Mouse (Mus musculus): ENCODE measurements around the gene Cntn1.

DNA sequence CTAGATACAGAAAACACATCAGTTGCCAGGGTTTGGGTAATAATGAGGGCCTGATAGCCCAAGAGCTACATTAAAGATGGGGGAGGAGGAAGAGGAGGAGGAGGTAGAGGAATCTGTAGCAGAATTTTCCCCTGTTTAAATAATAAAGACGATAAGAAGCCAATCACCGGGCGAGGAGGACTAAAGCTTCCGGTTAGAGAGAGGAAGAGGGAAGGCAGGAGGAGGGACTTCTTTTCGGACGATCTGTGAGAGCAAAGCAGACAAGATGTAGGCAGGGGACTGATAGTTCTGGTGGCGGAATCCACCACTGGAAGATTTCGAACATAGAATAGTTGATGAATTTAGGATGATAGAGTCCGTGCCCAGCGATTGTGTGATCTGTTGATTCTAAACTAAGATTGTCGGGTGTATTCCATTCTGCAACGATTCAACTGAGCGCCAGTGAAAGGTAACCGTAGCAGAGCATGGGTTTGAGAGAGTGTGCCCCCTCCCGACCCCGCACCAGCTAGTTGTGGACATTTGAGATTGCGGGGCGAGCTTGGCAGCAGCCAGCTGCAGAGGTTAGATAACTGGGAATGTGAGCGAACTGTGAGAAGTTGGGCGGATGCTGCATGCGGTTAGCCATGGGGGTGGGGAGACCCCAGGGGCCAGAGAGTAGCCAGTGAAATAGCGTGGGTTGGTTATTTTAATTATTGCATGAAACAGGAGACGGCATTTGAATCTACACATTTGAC is 293.3 kb downstream of the Cntn1 start:
- TF ChIP-seq CTCF (IDR thresholded peaks at IDR 0.05) (no peak), EP300 (IDR thresholded peaks at IDR 0.05) (no peak)

Data from lung, postnatal 0 days (tissue).